Comparison of ENCODE assay signal across 11 mouse cellular contexts in the genomic region with DNA sequence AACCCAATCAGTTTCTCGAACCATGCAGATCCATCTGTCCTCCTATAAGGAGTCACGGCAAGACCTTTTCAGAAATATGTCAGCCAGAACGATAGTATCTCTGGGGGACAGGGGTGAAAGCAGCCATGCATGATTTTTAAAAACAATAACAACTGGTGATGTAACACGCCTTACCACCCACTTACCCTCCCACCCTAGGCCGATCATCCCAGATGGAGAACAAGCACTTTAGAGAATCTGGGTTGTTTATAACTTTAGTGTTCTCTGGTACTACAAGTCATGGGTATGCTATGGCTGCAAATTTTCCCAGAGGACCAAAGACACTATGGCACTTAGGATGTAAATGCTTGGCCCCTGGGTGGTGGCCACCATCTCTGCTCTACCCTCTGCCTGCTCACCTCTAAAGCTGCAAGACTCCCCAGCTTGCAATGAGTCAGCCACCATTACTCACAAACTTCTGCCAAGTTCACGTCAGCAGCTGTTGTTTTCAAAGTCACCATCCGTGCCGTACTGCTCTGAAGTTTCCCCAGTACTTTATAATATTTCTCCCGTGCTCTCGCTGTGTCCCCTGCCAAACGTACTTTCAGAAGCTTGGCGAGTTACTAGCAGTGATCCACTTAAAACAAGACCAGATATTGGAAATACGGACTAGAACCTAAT. TPM values are rescaled to one million over a fixed set of nuclear protein-coding genes. Genes with fewer than 3 reads are reported as not detected.
DNase-seq lines count a peak whose midpoint lies in the region; ATAC-seq and TF ChIP-seq lines count a peak whose summit lies in the region.
"Had no signal": no experiment of that assay in that cellular context is flagged by ENCODE, and none has a peak within 500 bp of the region (broad histone marks: within the 10 kb centered on the region; RNA-seq: fewer than 3 reads in every experiment).

No protein-coding gene starts in this region.

- peak; percentile 88 to 95 for DNase-seq in adrenal gland, adult (ENCODE audit: inconsistent age in 2 of 2, low spot score in 1 of 2)
- DNase-seq in adrenal gland, postnatal 4 days (ENCODE audit: low spot score in 2 of 2): no peak
- peak; percentile 54 for DNase-seq in limb, embryonic 14.5 days (ENCODE audit: low spot score)
- DNase-seq in limb, embryonic 10.5 days (ENCODE audit: low spot score): no peak
- DNase-seq in lung, postnatal 14 days: peak; percentile 57
- DNase-seq in thymus, adult 2 months: no peak
- DNase-seq: cerebellum, postnatal 10 days; liver, embryonic 13.5 days had no signal

- TF ChIP-seq POLR2A in limb, embryonic 14.5 days (IDR thresholded peaks at IDR 0.05; ENCODE audit: borderline replicate concordance, extremely low read depth, insufficient read depth, insufficient read length): no peak
- no peak for TF ChIP-seq POLR2A in thymus, adult 2 months (IDR thresholded peaks at IDR 0.05; ENCODE audit: control insufficient read depth, extremely low read depth, insufficient read depth, low read length, poor library complexity)

- TF ChIP-seq CTCF in thymus, adult 2 months (IDR thresholded peaks at IDR 0.05; ENCODE audit: borderline replicate concordance, control insufficient read depth, extremely low read depth, insufficient read depth, low read length, poor library complexity): no peak

- H3K4me2 ChIP-seq in limb, embryonic 14.5 days (replicated peaks; ENCODE audit: low read depth, low read length, severe bottlenecking): no peak overlapping the region
- peak overlapping the region; percentile 26 for H3K4me2 ChIP-seq in heart, embryonic 15.5 days
- H3K4me2 ChIP-seq in liver, embryonic 12.5 days: no peak overlapping the region
- H3K4me2 ChIP-seq: forebrain, embryonic 15.5 days; liver, embryonic 13.5 days had no signal

- no peaks in the 10 kb centered on the region for H3K4me1 ChIP-seq in limb, embryonic 14.5 days (ENCODE audit: control insufficient read depth, insufficient read depth, low read length)
- H3K4me1 ChIP-seq in limb, embryonic 10.5 days: no peaks in the 10 kb centered on the region
- peaks cover 30% of the 10 kb centered on the region for H3K4me1 ChIP-seq in heart, embryonic 15.5 days (replicated peaks)
- H3K4me1 ChIP-seq in liver, embryonic 12.5 days: 0 out of 2 replicates have a peak, but pooled peaks cover 5% of the 10 kb centered on the region
- H3K4me1 ChIP-seq in thymus, adult 2 months (replicated peaks; ENCODE audit: control insufficient read depth, insufficient read depth, low read length): peaks cover 2% of the 10 kb centered on the region; the same call in 1 of the 2 replicates

- H3K9ac ChIP-seq in limb, embryonic 14.5 days (ENCODE audit: low read depth, low read length, severe bottlenecking): no peak overlapping the region
- no peak overlapping the region for H3K9ac ChIP-seq in heart, embryonic 15.5 days
- no peak overlapping the region for H3K9ac ChIP-seq in liver, embryonic 12.5 days
- H3K9ac ChIP-seq: forebrain, embryonic 15.5 days; liver, embryonic 13.5 days had no signal

- H3K27me3 ChIP-seq in limb, embryonic 14.5 days (ENCODE audit: control insufficient read depth, insufficient read depth, low read length): no peaks in the 10 kb centered on the region
- no peaks in the 10 kb centered on the region for H3K27me3 ChIP-seq in limb, embryonic 10.5 days (ENCODE audit: low read depth, poor library complexity, severe bottlenecking)
- no peaks in the 10 kb centered on the region for H3K27me3 ChIP-seq in heart, embryonic 15.5 days
- H3K27me3 ChIP-seq in liver, embryonic 12.5 days (replicated peaks): no peaks in the 10 kb centered on the region
- no peaks in the 10 kb centered on the region for H3K27me3 ChIP-seq in thymus, adult 2 months (ENCODE audit: control insufficient read depth, insufficient read depth, low read length)
- H3K27me3 ChIP-seq: forebrain, embryonic 15.5 days; liver, embryonic 13.5 days had no signal

- no peak overlapping the region for H3K4me3 ChIP-seq in limb, embryonic 14.5 days (replicated peaks; ENCODE audit: low read length)
- H3K4me3 ChIP-seq in limb, embryonic 10.5 days: no peak overlapping the region
- H3K4me3 ChIP-seq in heart, embryonic 15.5 days: no peak overlapping the region
- H3K4me3 ChIP-seq in liver, embryonic 12.5 days: no peak overlapping the region
- no peak overlapping the region for H3K4me3 ChIP-seq in thymus, adult 2 months (ENCODE audit: control insufficient read depth, insufficient read depth, low read length)
- H3K4me3 ChIP-seq: forebrain, embryonic 15.5 days; liver, embryonic 13.5 days had no signal

- peak; percentile 47; the same call in 1 of the 2 replicates for ATAC-seq in limb, embryonic 14.5 days (ENCODE audit: low FRiP score, low read depth)
- ATAC-seq in heart, embryonic 15.5 days (replicated peaks; ENCODE audit: insufficient number of reproducible peaks, insufficient read depth, low FRiP score, low read depth): no peak
- no peak for ATAC-seq in liver, embryonic 12.5 days
- ATAC-seq: forebrain, embryonic 15.5 days had no signal

- no peaks in the 10 kb centered on the region for H3K36me3 ChIP-seq in limb, embryonic 14.5 days (ENCODE audit: control insufficient read depth, insufficient read depth, low read length)
- no peaks in the 10 kb centered on the region for H3K36me3 ChIP-seq in limb, embryonic 10.5 days
- H3K36me3 ChIP-seq in heart, embryonic 15.5 days: no peaks in the 10 kb centered on the region
- no peaks in the 10 kb centered on the region for H3K36me3 ChIP-seq in liver, embryonic 12.5 days
- no peaks in the 10 kb centered on the region for H3K36me3 ChIP-seq in thymus, adult 2 months (ENCODE audit: control insufficient read depth, insufficient read depth, low read length)
- H3K36me3 ChIP-seq: forebrain, embryonic 15.5 days; liver, embryonic 13.5 days had no signal

- no peak overlapping the region for H3K27ac ChIP-seq in limb, embryonic 14.5 days (replicated peaks; ENCODE audit: low read depth, low read length)
- H3K27ac ChIP-seq in limb, embryonic 10.5 days: no peak overlapping the region
- H3K27ac ChIP-seq in heart, embryonic 15.5 days: peak overlapping the region; percentile 25; the same call in 1 of the 2 replicates
- H3K27ac ChIP-seq in liver, embryonic 12.5 days: no peak overlapping the region
- H3K27ac ChIP-seq in thymus, adult 2 months (ENCODE audit: control insufficient read depth, insufficient read depth, low read length): no peak overlapping the region
- H3K27ac ChIP-seq: forebrain, embryonic 15.5 days; liver, embryonic 13.5 days had no signal

- H3K9me3 ChIP-seq in limb, embryonic 14.5 days (ENCODE audit: control insufficient read depth, low read length): no peaks in the 10 kb centered on the region
- H3K9me3 ChIP-seq in limb, embryonic 10.5 days (replicated peaks): no peaks in the 10 kb centered on the region
- H3K9me3 ChIP-seq in heart, embryonic 15.5 days (replicated peaks): no peaks in the 10 kb centered on the region
- H3K9me3 ChIP-seq in liver, embryonic 12.5 days (replicated peaks): no peaks in the 10 kb centered on the region
- H3K9me3 ChIP-seq: forebrain, embryonic 15.5 days; liver, embryonic 13.5 days had no signal

- 78% methylated on average over 13 of the region's 13 CpGs for WGBS in limb, embryonic 14.5 days
- 93% methylated on average over 13 of the region's 13 CpGs for WGBS in limb, embryonic 10.5 days
- 52% methylated on average over 13 of the region's 13 CpGs for WGBS in heart, embryonic 15.5 days
- WGBS in liver, embryonic 12.5 days (ENCODE audit: insufficient replicate concordance): 79% methylated on average over 13 of the region's 13 CpGs
- WGBS in thymus, adult 2 months: 92% methylated on average over 13 of the region's 13 CpGs

RNA-seq across cellular contexts. Expression of a gene that starts 7.9 kb away (rescaled TPM):
- total RNA-seq in adrenal gland, postnatal 4 days (2021): 10 to 100 TPM; 36.0 to 38.3 TPM
- 11.7 and 12.4 TPM in 2 replicates for polyA plus RNA-seq in limb, embryonic 14.5 days (2012; rRNA removed)
- 9.5 and 12.2 TPM in 2 replicates for polyA plus RNA-seq in limb, embryonic 14.5 days (2014; fragmentation: Nextera tagmentation; extraction: Ambion mirVana)
- 11.0 and 11.7 TPM in 2 replicates for polyA plus RNA-seq in limb, embryonic 10.5 days (2016; fragmentation: Nextera tagmentation; extraction: Ambion mirVana)
- 11.3 and 11.5 TPM in 2 replicates for polyA plus RNA-seq in heart, embryonic 15.5 days (2015; fragmentation: Nextera tagmentation; extraction: Ambion mirVana)
- polyA plus RNA-seq in liver, embryonic 12.5 days (2016; fragmentation: Nextera tagmentation; extraction: Ambion mirVana): 6.9 and 8.2 TPM in 2 replicates
- polyA plus RNA-seq in thymus, adult 2 months (2012; rRNA removed): 7.5 and 8.2 TPM in 2 replicates

Comparison
In these comparisons a context has a peak if more than half of its experiments do, and no peak if none do; other contexts are left out.
1. DNase-seq: peak in adrenal gland, adult (2 of 2), limb, embryonic 14.5 days (single experiment) and lung, postnatal 14 days (single experiment); none in adrenal gland, postnatal 4 days (0 of 2), limb, embryonic 10.5 days (single experiment) and thymus, adult 2 months (single experiment).